Mouse (Mus musculus) gastrocnemius, adult 18-20 months (tissue): ENCODE data around the gene Serpine3. TPM values are rescaled to one million over a fixed set of nuclear protein-coding genes. Genes with fewer than 3 reads are reported as not detected.
"Not testable (repeated sequence)": the region's sequence is repeated elsewhere in the genome, so short reads cannot be mapped to it uniquely, and the experiment has no call there.

Source experiments
- DNase-seq: peaks from one replicate; pipeline ENCODE4 v3.0.0; 2021; ENCODE audit warnings: low spot score
- long read RNA-seq, 2 experiments: library from polyadenylated mRNA; stranded (forward); transcript quantifications; one replicate each; pipeline ENCODE4 v2.0.0; 2021
- total RNA-seq, 2 experiments: library from RNA; stranded (reverse); gene quantifications; 2 replicates each; pipeline ENCODE4 v1.2.3; 2021

The Serpine3 gene
- total RNA-seq = not detected
- long read RNA-seq, experiment 1 = 0 reads
- long read RNA-seq, experiment 2 = 0 reads

DNA sequence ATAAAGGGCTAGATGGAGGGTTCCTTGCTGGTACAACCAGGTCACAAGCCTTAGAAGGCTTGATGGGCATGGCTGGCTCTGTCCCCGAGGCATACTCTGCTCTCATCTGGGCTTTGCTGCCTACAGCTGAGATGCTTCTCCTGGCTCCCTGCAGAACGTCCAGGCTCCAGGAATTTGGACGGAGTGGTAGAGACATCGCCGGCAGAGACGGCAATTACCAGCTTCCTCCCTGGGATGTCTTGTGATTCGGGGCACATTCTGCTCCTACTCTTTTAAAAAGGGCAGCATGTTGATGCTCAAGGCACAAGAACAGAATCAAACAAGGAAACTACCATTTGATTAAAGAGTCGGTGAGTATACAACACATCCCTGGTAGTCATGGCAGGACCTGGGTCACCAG lies at the start of gene Serpine3:
TSS of gene Serpine3 (plus strand) at position 301 of the 400 bp plus-strand sequence.
- DNase-seq = no peak

DNA sequence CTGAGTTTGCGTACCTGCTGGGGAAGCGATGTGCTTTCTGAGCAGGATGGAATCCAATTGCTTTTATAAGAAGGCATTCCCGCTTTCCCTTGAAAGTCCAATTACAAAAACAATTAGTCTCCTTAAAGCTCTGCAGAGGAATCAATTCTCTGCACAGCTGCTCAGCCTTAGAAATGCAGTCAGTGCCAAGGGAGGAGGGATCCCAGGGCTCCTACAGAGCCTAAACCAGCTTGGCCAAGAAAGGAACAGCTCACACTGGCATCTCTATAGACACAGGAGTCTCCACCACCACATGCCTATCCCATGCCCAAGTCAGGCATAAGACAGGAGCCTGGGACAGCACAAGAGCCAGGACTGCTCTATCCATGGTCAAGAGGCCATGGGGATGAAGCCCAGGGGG lies 41.1 kb upstream of the Serpine3 start:
- DNase-seq = no peak

DNA sequence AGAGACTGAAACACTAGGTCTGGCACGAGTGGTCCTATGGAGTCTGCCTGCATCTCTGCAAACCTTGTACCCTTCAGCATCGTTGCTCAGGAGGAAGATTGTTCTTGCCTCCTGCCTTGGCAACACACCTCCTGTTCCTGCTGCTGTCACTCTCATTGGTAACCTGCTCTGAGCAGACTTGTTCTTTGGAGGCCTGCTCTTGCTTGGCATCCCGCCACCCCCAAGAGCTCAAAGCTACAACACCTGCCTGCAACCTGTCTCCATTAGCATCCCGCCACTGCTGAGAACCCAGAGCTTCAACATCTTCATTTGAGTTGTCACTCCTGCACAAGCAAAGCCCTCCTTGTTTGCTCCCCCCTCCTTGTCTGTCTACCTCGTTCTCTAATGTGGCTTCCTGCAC lies 35.5 kb upstream of the Serpine3 start:
- DNase-seq = no peak

DNA sequence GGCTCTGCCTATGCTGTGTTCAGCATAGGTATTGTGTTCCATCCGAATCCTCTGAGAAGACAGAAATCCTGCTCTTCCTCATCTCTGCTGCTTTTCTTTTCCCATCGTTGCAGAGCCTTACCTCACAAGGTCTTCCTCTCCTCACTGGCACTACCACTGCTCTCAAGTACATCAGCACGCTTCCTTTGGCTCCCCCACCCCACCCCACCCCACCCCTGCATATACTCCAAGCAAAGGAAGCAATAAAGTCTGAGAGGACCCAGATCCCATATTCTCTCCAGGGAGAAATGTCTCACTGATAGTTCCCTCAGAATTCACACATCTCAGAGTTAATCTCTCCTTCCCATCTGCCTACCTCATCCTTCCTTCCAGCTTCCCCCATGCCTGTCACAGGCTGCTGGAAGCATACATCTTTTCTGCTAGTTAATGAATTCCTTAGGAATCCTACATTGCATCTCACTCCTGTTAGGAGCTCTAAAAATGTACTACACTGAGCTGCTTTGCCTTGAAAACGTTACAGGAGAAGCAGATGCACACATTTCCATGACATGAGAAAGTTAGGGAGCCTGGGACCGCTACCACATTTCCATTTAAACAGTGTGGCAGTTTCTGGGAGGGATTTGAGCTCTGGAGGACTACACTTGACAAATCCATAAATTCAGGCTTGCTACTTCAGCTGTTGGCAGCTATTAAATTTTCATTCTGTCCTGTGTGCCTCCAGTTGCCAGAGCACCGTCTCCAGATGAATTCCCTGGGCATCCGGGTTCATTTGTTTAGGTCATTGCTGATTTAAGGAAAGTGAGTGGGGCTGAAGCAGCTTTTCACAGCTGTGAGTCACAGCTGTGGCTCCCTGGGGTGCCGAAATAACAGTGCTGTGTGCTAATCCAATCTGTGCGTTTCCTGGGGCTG lies 25.8 kb upstream of the Serpine3 start:
- DNase-seq = no peak

DNA sequence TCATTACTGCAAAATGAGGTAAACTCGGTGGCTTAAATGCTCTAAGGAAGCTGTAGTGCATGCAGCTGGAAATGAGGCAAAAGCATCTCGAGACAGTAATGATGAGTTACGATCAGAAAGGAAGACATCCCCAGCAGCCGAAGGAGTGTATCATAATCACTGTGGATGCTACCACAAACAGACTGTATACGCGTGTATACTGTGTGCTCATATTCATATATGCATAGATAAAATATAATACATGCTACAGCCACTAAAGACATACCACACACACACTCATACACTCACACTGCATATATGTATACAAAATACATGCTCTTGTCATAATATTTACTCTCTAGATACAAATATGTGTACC lies 25.1 kb upstream of the Serpine3 start:
- no peak for DNase-seq

DNA sequence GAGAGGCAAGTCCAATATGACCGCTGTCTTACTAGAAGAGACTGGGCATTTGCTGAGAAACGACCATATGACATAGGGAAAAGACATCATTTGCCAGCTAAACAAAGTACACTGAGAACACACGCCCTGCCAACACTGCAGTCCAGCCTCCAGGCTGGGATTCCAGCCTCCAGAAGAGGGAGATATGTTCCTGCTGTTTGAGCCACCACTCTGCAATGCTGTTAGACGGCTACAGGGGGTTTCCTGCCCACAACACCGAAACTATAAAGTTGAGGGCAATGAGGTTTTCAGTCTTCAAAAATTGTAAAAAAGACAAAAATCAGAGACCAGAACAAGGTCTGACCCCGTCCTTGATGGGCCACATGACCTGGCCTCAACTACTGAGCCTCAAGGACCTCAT lies 24.4 kb upstream of the Serpine3 start:
- DNase-seq = peak; percentile 12

DNA sequence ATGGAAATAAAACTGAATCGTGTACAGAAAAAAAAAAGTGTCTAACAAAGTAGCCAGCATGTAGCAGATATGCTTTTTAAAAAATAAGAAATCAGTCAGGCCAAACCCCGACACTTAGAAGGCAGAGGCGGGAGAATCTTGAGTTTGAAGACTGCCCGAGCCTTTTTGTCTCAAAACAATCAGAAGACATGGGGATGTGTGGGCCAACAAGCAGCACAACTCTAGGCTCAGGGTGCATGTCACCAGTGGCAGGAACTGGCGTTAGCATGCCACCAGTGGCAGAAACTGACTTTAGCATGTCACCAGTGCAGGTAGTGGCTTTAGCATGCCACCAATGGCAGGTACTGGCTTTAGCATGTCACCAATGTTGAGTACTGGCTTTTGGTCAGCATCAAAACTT lies 23.9 kb upstream of the Serpine3 start:
- no peak for DNase-seq

DNA sequence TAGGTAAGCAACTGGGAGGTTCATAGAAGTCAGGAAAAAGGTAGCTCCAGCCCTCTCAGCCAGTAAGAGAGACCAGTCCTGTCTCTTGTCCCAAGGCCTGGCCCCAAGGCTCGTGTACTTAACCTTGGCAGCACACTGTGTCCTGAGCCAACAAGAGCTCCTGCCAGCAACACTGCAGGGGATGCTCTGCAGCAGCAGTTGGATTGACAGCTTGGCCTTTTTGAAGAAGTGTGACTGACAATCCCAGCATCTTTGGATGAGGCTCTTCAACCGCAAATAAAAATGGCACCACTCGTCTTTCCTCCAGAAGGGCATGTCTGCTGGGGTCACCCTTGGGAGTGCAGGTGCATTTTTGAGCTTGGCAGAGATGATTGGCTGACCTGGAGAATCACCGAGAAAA lies 23.1 kb upstream of the Serpine3 start:
- no peak for DNase-seq

DNA sequence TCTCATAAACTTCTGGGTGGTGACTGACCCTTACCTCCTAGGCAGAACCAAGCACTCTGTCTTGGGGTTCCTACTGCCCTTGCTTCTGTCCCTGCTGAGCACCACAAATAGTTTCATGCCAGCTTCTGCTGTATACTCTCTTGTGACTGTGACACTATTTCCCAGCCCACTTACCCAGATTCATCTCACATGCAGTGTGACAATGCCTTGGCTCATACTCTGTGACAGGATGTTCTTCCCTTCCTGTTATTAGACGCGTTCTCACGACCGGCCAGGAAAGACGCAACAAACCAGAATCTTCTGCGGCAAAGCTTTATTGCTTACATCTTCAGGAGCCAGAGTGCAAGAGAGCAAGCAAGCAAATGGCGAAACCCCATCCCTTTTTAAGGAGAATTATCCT lies 21.1 kb upstream of the Serpine3 start:
- DNase-seq = not testable (repeated sequence)

DNA sequence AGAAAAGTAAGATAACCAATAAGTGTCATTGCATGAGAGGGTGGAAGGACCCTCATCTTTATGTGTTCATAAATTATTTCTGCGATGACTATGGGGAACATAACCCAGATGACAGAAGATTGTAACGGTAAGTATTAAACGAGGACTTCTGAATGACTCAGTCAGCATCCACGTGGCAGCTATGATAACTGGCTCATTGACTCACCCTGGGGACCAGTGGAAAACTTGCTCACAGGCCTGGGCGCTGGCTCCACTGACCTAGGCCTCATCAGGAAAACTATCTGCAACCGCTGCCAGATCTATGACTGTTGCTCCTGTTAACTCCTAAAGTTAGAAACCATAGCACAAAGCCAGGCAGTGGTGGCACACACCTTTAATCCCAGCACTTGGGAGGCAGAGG lies 15.1 kb upstream of the Serpine3 start:
- no peak for DNase-seq

DNA sequence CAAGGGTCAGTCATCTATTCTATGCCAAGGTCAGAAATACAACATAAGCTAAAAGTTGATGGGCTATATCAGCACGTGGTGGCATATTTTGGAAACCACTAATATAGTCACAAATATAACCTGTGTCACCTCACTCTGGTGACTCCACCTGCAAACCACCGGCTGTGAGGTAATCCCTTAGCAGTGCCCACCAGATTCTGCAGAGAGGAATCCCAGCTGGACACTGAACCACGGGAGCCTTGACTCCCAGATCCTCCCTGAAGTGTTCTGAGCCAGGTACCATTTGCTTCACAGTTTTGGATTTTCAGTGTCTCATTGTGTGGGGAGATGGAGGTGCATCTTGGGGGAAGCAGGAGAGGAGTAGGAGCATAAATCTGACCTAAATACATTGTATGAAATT lies 13.1 kb upstream of the Serpine3 start:
- DNase-seq = no peak

DNA sequence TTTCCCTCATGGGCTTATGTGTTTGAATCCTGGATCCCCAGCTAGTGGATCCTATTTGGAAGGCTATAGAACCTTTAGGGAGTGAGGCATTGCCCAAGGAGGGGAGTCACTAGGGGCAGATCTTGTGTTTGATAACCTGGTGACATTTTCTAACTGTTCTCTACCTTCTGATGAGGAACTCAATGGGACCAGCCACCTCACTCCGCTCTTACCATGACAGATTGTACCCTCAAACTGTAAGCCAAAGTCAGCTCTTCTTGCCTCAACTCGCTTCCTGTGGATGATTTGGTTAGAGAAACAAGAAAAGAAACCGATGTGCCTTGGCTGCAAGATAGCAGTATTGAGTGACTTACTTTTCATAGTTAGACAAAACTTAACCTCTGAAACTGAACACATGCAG lies 11.7 kb upstream of the Serpine3 start:
- DNase-seq = no peak

DNA sequence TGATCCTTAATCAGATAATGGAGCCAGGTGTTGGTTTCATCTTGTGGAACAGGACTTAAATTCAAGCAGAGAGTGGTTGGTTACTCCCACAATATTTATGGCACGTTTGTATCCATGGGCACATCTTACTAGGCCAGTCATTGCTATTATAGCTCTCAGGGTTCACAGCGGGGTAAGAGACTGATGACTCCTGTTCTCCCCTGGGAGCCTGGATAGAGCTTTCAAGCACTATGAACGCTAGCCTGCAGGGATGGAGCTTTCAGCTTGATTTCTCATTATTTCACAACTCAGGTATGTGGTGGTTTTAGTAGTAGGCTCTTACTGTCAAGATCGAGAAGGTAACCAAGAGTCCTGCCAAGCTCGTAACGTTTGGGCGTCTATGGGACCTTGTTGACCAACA lies 7.5 kb upstream of the Serpine3 start:
- DNase-seq = no peak

DNA sequence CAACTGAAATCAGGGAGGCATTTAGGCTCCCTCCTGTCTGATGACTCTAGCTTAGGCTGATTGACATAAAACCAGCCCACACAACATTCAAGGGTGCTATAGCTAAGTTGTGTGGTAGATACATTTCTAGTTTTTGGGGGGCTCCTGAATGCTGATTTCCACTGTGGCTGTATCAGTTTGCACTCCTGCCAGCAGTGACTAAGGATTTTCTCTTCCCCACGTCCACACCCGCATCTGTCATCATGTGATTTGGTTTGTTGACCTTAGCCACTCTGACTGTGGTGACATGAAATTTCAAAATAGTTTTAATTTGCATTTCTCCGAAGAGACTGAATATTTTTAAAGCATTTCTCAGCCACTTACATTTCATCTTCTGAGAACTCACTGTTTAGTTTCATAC lies 6.0 kb upstream of the Serpine3 start:
- DNase-seq = no peak

DNA sequence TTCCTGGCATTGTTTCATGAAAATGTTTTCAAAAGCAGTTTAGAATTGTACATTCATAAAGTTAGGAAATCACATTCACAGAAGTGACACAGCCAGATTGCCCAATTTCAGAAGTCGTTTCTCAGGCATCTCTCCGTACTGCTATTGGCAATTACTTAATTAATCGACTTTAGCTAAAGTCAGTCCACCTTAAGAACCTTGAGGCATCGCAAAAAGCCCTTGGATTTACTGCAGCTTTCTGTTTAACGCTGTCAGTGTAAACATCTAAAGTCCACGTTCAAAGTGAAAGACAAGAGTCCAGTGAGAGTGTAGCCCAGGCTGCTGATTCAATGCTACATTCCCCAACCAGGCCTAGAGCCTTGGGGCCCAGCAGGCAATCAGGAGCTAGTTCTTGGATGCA lies 1.1 kb upstream of the Serpine3 start:
- DNase-seq = no peak

DNA sequence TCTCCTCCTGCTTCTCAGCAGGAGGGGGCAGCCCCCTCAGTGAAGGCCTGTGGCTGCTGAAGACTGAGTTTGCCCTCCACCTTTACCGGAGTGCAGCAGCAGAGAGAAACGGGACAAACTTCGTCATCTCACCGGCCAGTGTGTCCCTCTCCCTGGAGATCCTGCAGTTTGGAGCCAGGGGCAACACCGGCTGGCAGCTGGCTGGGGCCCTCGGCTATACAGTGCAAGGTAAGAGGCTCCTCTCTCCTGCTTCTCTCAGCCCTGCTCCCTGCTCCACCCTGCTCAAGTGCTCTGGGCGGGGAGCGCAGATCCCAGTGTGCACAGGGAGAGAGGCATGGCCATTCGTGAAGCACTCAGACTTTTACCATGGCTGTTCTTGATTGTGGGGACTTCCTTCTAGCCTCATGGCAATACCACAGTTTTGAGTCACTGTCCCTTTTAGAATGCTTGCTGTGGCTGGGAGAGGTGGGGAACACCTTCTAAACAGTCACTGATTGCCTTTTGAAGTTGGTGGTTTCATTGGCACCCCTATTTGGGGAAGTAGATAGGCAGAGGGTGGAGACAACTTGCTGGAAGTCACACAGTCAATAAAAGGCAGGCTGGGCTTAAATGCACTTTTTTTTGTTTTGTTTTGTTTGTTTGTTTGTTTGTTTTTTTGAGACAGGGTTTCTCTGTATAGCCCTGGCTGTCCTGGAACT lies 1.7 kb downstream of the Serpine3 start:
- DNase-seq = no peak

DNA sequence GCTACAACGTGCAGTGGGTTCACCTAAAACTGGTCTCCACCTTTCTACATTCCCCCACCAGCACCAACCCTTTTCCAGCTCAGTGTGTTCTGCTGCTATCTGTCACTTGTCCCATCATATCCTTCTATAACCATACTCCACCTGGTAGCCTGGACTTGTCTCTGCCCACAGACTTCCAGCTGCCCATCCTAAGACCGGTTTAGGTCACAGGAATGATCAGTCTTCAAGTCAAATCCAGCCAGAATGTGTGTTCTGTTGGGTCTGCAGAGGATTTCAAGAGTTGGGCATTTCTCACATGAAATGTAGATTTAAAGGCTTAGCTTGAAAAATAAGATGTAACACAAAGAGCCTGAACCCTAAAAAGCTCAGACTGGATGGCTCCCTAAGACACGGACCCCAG lies 10.2 kb downstream of the Serpine3 start:
- no peak for DNase-seq

DNA sequence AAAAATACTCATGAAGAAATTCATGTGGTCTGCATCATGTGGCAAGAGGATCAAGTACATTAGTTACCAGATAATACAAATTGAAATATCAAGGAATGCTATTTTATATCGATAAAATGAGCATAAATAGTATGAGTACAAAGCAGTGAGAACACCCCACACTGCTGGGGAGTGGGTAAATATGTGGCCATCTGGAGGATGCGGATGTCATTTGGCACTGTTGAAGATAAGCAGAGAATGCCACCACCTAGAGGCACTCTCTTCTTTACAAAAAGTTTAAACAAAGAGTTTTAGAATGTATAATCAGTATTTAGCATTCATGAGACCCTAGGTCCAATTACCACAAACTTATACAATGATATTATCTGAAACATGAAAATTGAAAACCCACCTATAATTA lies 54.7 kb downstream of the Serpine3 start:
- no peak for DNase-seq

DNA sequence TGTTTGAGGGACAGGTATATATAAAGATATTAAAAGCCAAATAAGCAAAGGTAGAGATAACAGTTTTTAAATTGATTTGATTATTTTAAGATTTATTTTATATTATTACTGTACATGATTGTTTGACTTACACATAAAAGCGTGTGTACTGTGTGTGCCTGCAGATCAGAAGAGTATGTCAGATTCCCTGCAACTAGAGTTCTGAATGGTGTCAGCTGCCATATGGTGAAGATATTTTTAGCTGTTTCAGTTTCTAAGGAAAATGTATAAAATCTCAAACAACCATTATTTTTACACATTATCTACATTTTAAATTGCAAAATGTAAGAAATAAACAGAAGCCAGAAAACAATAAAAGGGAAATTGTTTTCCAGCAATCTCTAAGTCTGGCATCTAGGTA lies 58.2 kb downstream of the Serpine3 start:
- DNase-seq = no peak

DNA sequence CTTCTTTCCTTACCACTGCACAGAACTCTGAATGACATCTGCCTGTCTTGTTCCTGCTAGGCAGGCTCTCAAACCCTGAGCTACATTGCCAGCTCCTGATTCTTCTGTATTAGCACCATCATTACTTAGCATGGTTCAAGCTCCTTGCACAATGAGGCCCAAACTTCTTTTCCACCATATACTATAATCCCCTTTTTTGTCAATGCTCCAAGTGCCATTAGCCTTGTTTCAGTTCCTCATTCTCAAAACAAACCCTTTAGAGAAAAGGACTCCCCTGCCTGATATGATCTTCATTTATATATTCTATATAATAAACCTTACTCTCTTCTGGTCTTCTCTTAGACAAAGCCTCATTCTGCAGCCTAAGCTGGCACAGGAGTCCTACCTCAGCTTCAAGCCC lies 61.1 kb downstream of the Serpine3 start:
- DNase-seq = no peak

DNA sequence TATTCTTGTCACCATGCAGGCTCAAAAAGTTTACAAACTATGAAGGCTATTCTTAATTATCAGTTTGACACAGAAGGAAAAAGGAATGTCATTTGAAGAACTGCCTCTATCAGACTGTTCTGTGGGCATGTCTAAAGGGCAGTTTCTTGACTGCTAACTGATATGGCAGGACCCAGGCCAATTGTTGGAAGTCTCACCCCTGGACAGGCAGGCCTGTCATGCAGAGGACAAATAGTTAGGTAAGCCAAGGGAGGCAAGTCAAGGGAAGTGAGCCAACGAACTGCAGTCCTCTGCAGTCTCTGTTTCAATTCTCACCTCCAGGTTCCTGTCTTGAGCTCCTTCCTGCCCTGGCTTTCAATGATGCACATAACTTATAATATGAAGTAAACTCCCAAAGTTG lies 68.4 kb downstream of the Serpine3 start:
- no peak for DNase-seq

DNA sequence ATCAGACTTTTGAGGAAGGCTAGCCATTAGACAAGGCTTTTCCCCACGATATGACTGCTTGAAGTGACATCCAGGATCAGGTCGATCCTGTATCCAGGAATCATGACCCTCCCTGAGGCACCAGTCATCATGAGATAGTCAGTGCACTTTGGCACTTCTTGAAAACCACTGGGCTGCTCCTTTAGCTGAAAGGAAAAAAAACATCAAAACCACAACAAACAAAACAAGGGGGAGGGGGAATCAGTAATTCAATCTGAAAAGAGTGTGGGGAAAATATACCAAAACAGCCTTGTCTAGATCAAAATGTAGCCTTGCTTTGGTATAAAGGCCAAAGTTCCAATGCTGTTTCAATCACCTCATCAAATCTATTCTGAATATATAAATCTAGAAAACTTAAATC lies 70.2 kb downstream of the Serpine3 start:
- no peak for DNase-seq

DNA sequence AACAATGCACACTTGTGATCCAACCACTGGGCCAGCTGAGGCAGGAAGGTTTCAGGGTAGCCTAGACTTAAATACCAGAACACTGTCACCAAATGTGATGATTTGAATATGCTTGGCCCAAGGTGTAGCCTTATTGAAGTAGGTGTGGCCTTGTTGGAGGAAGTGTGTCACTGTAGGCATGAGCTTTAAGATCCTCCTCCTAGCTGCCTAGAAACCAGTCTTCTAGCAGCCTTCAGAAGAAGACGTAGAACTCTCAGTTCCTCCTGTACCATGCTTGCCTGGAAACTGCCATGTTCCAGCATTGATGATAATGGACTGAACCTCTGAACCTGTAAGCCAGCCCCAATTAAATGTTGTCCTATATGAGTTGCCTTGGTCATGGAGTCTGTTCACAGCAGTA lies 72.2 kb downstream of the Serpine3 start:
- DNase-seq = no peak
